Mouse (Mus musculus): ENCODE data around the gene Pbrm1. TPM values are rescaled to one million over a fixed set of nuclear protein-coding genes. Genes with fewer than 3 reads are reported as not detected.

The Pbrm1 gene
- polyA plus RNA-seq, 1 experiment from 2014 or later: 156 TPM

GRCm38 (mm10) chr14:31017854-31018253 lies 1.1 kb upstream of the Pbrm1 start:
- no peak overlapping the region for H3K27ac ChIP-seq
- no peak for ATAC-seq (ENCODE audit: low FRiP score, low read depth)

GRCm38 (mm10) chr14:31019331-31020205 lies 630 bp downstream of the Pbrm1 start:
- peak overlapping the region; percentile 97 for H3K27ac ChIP-seq
- WGBS: 4% methylated on average over 41 of the region's 56 CpGs
- H3K4me3 ChIP-seq: peak overlapping the region; percentile 87
- peaks cover 28% of the 10 kb centered on the region for H3K4me1 ChIP-seq
- H3K9me3 ChIP-seq: no peaks in the 10 kb centered on the region
- peak; percentile 96 for ATAC-seq (ENCODE audit: low FRiP score, low read depth)
- no peaks in the 10 kb centered on the region for H3K27me3 ChIP-seq
- peak overlapping the region; percentile 93 for H3K9ac ChIP-seq
- peaks cover 51% of the 10 kb centered on the region for H3K36me3 ChIP-seq
- H3K4me2 ChIP-seq (replicated peaks): peak overlapping the region; percentile 66

More at GRCm38 (mm10) chr14:31017854-31018253, 1.1 kb upstream of the Pbrm1 start:
- H3K9ac ChIP-seq: peak overlapping the region; percentile 93
- H3K4me1 ChIP-seq: peaks cover 28% of the 10 kb centered on the region
- peaks cover 55% of the 10 kb centered on the region for H3K36me3 ChIP-seq
- peak overlapping the region; percentile 82 for H3K4me2 ChIP-seq (replicated peaks)
- H3K27me3 ChIP-seq: no peaks in the 10 kb centered on the region
- 0% methylated on average over 2 of the region's 2 CpGs for WGBS
- H3K9me3 ChIP-seq: no peaks in the 10 kb centered on the region
- H3K4me3 ChIP-seq: peak overlapping the region; percentile 87

- H3K9me3 ChIP-seq: no peaks in the 10 kb centered on the region
These were observed 3.6 kb downstream of the Pbrm1 start for GRCm38 (mm10) chr14:31022579-31022978.

GRCm38 (mm10) chr14:31025785-31026184 lies 6.8 kb downstream of the Pbrm1 start:
- WGBS: 81% methylated on average over 3 of the region's 3 CpGs
- Histone ChIP-seq H3K4me2 (replicated peaks) (no peak overlapping the region), H3K36me3 (peaks cover 70% of the 10 kb centered on the region), H3K4me1 (peaks cover 5% of the 10 kb centered on the region), H3K9me3 (no peaks in the 10 kb centered on the region), H3K27me3 (no peaks in the 10 kb centered on the region), H3K4me3 (no peak overlapping the region), H3K27ac (no peak overlapping the region), H3K9ac (no peak overlapping the region)
- ATAC-seq (ENCODE audit: low FRiP score, low read depth): no peak

More at GRCm38 (mm10) chr14:31022579-31022978, 3.6 kb downstream of the Pbrm1 start:
- Histone ChIP-seq H3K27me3 (no peaks in the 10 kb centered on the region), H3K4me3 (no peak overlapping the region), H3K27ac (no peak overlapping the region), H3K4me1 (peaks cover 22% of the 10 kb centered on the region), H3K36me3 (peaks cover 51% of the 10 kb centered on the region), H3K4me2 (replicated peaks) (no peak overlapping the region), H3K9ac (no peak overlapping the region)
- WGBS: 53% methylated on average over 1 of the region's 1 CpGs
- no peak for ATAC-seq (ENCODE audit: low FRiP score, low read depth)

DNA sequence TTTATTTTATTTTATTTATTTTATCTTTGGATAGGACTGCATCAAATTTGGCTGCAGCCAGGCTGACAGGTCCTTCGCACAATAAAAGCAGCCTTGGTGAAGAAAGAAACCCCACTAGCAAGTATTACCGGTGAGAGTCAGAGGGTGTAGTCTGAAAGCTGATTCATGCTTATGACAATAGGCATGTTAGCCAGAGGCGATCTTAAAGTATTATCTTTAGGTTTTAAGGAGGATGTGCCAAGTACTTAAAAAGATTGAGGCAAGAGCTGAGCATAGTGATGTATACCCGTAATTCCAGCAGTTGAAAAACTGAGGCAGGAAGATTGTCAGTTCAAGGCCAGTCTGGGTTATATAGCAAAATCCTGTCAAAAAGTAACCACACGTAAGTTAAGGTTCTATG lies 26.4 kb downstream of the Pbrm1 start:
- H3K4me2 ChIP-seq (replicated peaks): no peak overlapping the region
- peaks cover 65% of the 10 kb centered on the region for H3K36me3 ChIP-seq
- no peaks in the 10 kb centered on the region for H3K4me1 ChIP-seq
- WGBS: 95% methylated on average over 5 of the region's 5 CpGs
- H3K27ac ChIP-seq: no peak overlapping the region
- no peak overlapping the region for H3K9ac ChIP-seq
- ATAC-seq (ENCODE audit: low FRiP score, low read depth): no peak
- H3K27me3 ChIP-seq: no peaks in the 10 kb centered on the region
- no peak overlapping the region for H3K4me3 ChIP-seq
- no peaks in the 10 kb centered on the region for H3K9me3 ChIP-seq

DNA sequence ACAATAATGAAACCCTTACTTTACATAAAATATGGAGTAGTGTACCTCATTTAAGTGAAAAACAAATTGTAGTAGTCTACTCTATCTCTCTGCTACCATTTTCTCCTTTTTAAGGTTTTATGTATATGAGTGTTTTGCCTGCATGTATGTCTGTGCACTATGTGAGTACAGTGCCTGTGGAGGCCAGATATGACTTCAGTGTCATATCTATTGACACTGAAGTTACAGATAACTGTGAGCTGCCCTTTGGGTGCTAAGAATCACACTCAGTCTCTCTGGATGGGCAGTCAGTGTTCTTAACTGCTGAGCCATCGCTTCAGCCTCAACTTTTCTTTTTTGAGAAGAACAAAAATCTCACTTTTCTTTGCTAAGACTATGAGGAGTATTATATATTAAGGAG lies 26.9 kb downstream of the Pbrm1 start:
- Histone ChIP-seq H3K4me2 (replicated peaks) (no peak overlapping the region), H3K4me3 (no peak overlapping the region), H3K9me3 (no peaks in the 10 kb centered on the region), H3K27ac (no peak overlapping the region), H3K27me3 (no peaks in the 10 kb centered on the region), H3K36me3 (peaks cover 70% of the 10 kb centered on the region), H3K9ac (no peak overlapping the region), H3K4me1 (no peaks in the 10 kb centered on the region)
- ATAC-seq (ENCODE audit: low FRiP score, low read depth): no peak
- WGBS: 96% methylated on average over 1 of the region's 1 CpGs

- ATAC-seq (ENCODE audit: low FRiP score, low read depth): no peak
- WGBS: 80% methylated on average over 1 of the region's 1 CpGs
- H3K4me2 ChIP-seq (replicated peaks): no peak overlapping the region
- no peaks in the 10 kb centered on the region for H3K4me1 ChIP-seq
- no peak overlapping the region for H3K4me3 ChIP-seq
- peaks cover 75% of the 10 kb centered on the region for H3K36me3 ChIP-seq
- no peak overlapping the region for H3K27ac ChIP-seq
- no peaks in the 10 kb centered on the region for H3K9me3 ChIP-seq
- H3K27me3 ChIP-seq: no peaks in the 10 kb centered on the region
- no peak overlapping the region for H3K9ac ChIP-seq
These were observed 43.3 kb downstream of the Pbrm1 start for GRCm38 (mm10) chr14:31062277-31062676.

GRCm38 (mm10) chr14:31069086-31069733 lies 50.3 kb downstream of the Pbrm1 start:
- Histone ChIP-seq H3K9me3 (no peaks in the 10 kb centered on the region), H3K27me3 (no peaks in the 10 kb centered on the region), H3K27ac (no peak overlapping the region), H3K36me3 (peaks cover 76% of the 10 kb centered on the region), H3K4me1 (no peaks in the 10 kb centered on the region), H3K4me2 (replicated peaks) (no peak overlapping the region), H3K9ac (no peak overlapping the region), H3K4me3 (no peak overlapping the region)
- no peak for ATAC-seq (ENCODE audit: low FRiP score, low read depth)
- 97% methylated on average over 4 of the region's 4 CpGs for WGBS

- 91% methylated on average over 3 of the region's 3 CpGs for WGBS
These were observed 59.8 kb downstream of the Pbrm1 start for GRCm38 (mm10) chr14:31078597-31079208.

GRCm38 (mm10) chr14:31079313-31080028 lies 60.5 kb downstream of the Pbrm1 start:
- H3K4me3 ChIP-seq: no peak overlapping the region
- no peak overlapping the region for H3K27ac ChIP-seq
- ATAC-seq (ENCODE audit: low FRiP score, low read depth): no peak
- peaks cover 73% of the 10 kb centered on the region for H3K36me3 ChIP-seq
- no peaks in the 10 kb centered on the region for H3K27me3 ChIP-seq
- no peak overlapping the region for H3K4me2 ChIP-seq (replicated peaks)
- H3K9me3 ChIP-seq: peaks cover 6% of the 10 kb centered on the region
- no peak overlapping the region for H3K9ac ChIP-seq
- no peaks in the 10 kb centered on the region for H3K4me1 ChIP-seq
- 84% methylated on average over 3 of the region's 3 CpGs for WGBS

More at GRCm38 (mm10) chr14:31078597-31079208, 59.8 kb downstream of the Pbrm1 start:
- H3K4me3 ChIP-seq: no peak overlapping the region
- peaks cover 81% of the 10 kb centered on the region for H3K36me3 ChIP-seq
- ATAC-seq (ENCODE audit: low FRiP score, low read depth): no peak
- H3K9me3 ChIP-seq: peaks cover 6% of the 10 kb centered on the region
- H3K4me1 ChIP-seq: no peaks in the 10 kb centered on the region
- H3K9ac ChIP-seq: no peak overlapping the region
- H3K4me2 ChIP-seq (replicated peaks): no peak overlapping the region
- H3K27me3 ChIP-seq: no peaks in the 10 kb centered on the region
- H3K27ac ChIP-seq: no peak overlapping the region

DNA sequence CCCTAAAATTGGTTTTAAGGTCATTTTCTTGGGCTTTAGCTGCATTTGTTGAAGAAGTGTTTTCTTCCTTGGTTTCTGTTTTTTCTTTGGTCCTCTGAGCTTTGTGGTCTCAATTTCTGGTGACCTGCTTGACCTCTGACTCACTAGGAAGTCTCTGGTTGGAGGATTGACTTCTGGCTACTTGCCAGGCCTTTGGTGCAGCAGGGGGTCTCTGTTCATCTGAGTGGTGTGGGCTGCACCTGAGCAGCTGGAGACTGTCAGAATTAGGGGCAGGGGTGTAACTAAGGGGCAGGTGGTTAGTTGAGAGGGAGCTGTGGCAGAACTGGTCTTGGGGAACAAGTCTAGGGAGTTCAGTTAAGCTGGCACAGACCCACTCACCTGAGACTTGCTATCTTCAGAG lies 62.2 kb downstream of the Pbrm1 start:
- Histone ChIP-seq H3K36me3 (peaks cover 68% of the 10 kb centered on the region), H3K27ac (no peak overlapping the region), H3K27me3 (no peaks in the 10 kb centered on the region), H3K9ac (no peak overlapping the region), H3K4me1 (no peaks in the 10 kb centered on the region), H3K9me3 (peaks cover 6% of the 10 kb centered on the region), H3K4me2 (replicated peaks) (no peak overlapping the region), H3K4me3 (no peak overlapping the region)
- ATAC-seq (ENCODE audit: low FRiP score, low read depth): no peak

DNA sequence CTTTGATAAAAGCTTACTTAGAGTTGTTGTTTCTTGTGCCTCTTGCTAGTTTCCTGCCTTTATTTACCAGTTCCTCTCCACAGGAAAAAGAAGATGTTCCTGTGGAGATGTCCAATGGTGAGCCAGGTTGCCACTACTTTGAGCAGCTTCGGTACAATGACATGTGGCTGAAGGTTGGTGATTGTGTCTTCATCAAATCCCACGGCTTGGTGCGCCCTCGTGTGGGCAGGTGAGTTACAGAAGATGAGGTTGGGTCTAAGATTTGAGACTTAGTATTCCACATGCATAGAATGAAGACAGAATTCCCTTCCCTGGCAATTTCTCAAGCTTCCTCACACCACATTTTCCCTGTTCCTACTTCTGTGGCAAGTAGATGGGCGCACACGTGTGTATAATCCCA lies 68.5 kb downstream of the Pbrm1 start:
- no peak overlapping the region for H3K9ac ChIP-seq
- H3K4me3 ChIP-seq: no peak overlapping the region
- no peaks in the 10 kb centered on the region for H3K9me3 ChIP-seq
- no peak for ATAC-seq (ENCODE audit: low FRiP score, low read depth)
- peaks cover 81% of the 10 kb centered on the region for H3K36me3 ChIP-seq
- WGBS: 80% methylated on average over 6 of the region's 6 CpGs
- no peaks in the 10 kb centered on the region for H3K4me1 ChIP-seq
- no peak overlapping the region for H3K27ac ChIP-seq
- no peak overlapping the region for H3K4me2 ChIP-seq (replicated peaks)
- H3K27me3 ChIP-seq: no peaks in the 10 kb centered on the region

Measured in limb, embryonic 13.5 days (tissue).